Mouse (Mus musculus) kidney, adult 2 months (tissue): Measurements from ENCODE around the gene St3gal3. TPM values are rescaled to one million over a fixed set of nuclear protein-coding genes. Genes with fewer than 3 reads are reported as not detected.
A peak's percentile ranks its signal among the peaks of the same experiment; 100 is the strongest.

Experiments
- DNase-seq: peaks from one replicate; pipeline ENCODE4 v3.0.0; 2021
- H3K27ac ChIP-seq: fragments of 200-500 bp; 2 replicates; pipeline ENCODE4 v1.5.1; 2012; ENCODE audit warnings: low read depth, low read length, control low read depth, inconsistent platforms; ENCODE audit not compliant: insufficient read depth
- H3K27me3 ChIP-seq: fragments of 200-500 bp; replicated peaks from 2 replicates; pipeline ENCODE4 v1.6.1; 2012; ENCODE audit warnings: mild to moderate bottlenecking, moderate library complexity, low read length, inconsistent platforms; ENCODE audit not compliant: control insufficient read depth, insufficient read depth
- H3K36me3 ChIP-seq: fragments of 200-500 bp; 2 replicates; pipeline ENCODE4 v1.6.1; 2012; ENCODE audit warnings: mild to moderate bottlenecking, moderate library complexity, low read length, inconsistent platforms; ENCODE audit not compliant: control insufficient read depth, insufficient read depth
- H3K4me1 ChIP-seq: fragments of 200-500 bp; 2 replicates; pipeline ENCODE4 v1.6.1; 2011; ENCODE audit warnings: low read length; ENCODE audit not compliant: control insufficient read depth, insufficient read depth
- H3K4me3 ChIP-seq: fragments of 200-500 bp; 2 replicates; pipeline ENCODE4 v1.5.1; 2011; ENCODE audit warnings: mild to moderate bottlenecking, low read depth, low read length, control low read depth; ENCODE audit not compliant: insufficient read depth
- CTCF ChIP-seq: fragments of 200-500 bp; conservative IDR thresholded peaks from 2 replicates; pipeline ENCODE4 v1.5.1; 2011; ENCODE audit warnings: low read depth, mild to moderate bottlenecking, control low read depth, low read length, moderate library complexity, mixed read lengths; ENCODE audit not compliant: insufficient read depth, insufficient read length
- POLR2A ChIP-seq: fragments of 200-500 bp; IDR thresholded peaks from one replicate; pipeline ENCODE4 v1.6.1; 2011; ENCODE audit warnings: low read depth, low read length, control low read depth
- WGBS: fragments of 180-500 bp; shearing (Covaris S2); methylation state at CpG from one replicate; pipeline ENCODE4 v1.1.7; 2018; 5-methylcytosine and 5-hydroxymethylcytosine counted together
- polyA plus RNA-seq: library from polyadenylated mRNA; depleted of rRNA; stranded (reverse); fragments of >200 nt; gene quantifications from 2 replicates; pipeline ENCODE4 v1.2.3, GENCODE M21; 2012

Gene St3gal3
- polyA plus RNA-seq, 1 experiment: 50.7 TPM

- Histone ChIP-seq H3K4me1 (no peaks in the 10 kb centered on the region), H3K4me3 (no peak overlapping the region), H3K36me3 (peaks cover 8% of the 10 kb centered on the region), H3K27ac (no peak overlapping the region), H3K27me3 (no peaks in the 10 kb centered on the region)
- 90% methylated on average over 12 of the region's 12 CpGs for WGBS
- DNase-seq: no peak
- TF ChIP-seq CTCF (no peak), POLR2A (no peak)
Observed at GRCm38 (mm10) chr4:118162123-118162522, 27.4 kb upstream of the St3gal3 start.

- WGBS: 92% methylated on average over 3 of the region's 3 CpGs
Observed at GRCm38 (mm10) chr4:118157666-118158065, 23.0 kb upstream of the St3gal3 start.

GRCm38 (mm10) chr4:118156559-118156958, 21.8 kb upstream of the St3gal3 start:
- WGBS: 94% methylated on average over 15 of the region's 15 CpGs
- H3K36me3 ChIP-seq: peaks cover 5% of the 10 kb centered on the region
- no peak overlapping the region for H3K4me3 ChIP-seq
- H3K27me3 ChIP-seq: no peaks in the 10 kb centered on the region
- TF ChIP-seq POLR2A (no peak), CTCF (no peak)
- DNase-seq: no peak
- no peak overlapping the region for H3K27ac ChIP-seq
- no peaks in the 10 kb centered on the region for H3K4me1 ChIP-seq

More at GRCm38 (mm10) chr4:118157666-118158065, 23.0 kb upstream of the St3gal3 start:
- Histone ChIP-seq H3K27ac (no peak overlapping the region), H3K27me3 (no peaks in the 10 kb centered on the region), H3K36me3 (peaks cover 6% of the 10 kb centered on the region), H3K4me3 (no peak overlapping the region), H3K4me1 (no peaks in the 10 kb centered on the region)
- TF ChIP-seq CTCF (no peak), POLR2A (no peak)
- no peak for DNase-seq

GRCm38 (mm10) chr4:118154889-118155288, 20.2 kb upstream of the St3gal3 start:
- peaks cover 3% of the 10 kb centered on the region for H3K36me3 ChIP-seq
- DNase-seq: no peak
- no peak overlapping the region for H3K4me3 ChIP-seq
- H3K27me3 ChIP-seq: no peaks in the 10 kb centered on the region
- no peaks in the 10 kb centered on the region for H3K4me1 ChIP-seq
- WGBS: 91% methylated on average over 5 of the region's 5 CpGs
- TF ChIP-seq CTCF (no peak), POLR2A (no peak)
- no peak overlapping the region for H3K27ac ChIP-seq

- no peaks in the 10 kb centered on the region for H3K27me3 ChIP-seq
- no peak overlapping the region for H3K4me3 ChIP-seq
- no peaks in the 10 kb centered on the region; the same call in 1 of the 2 replicates for H3K4me1 ChIP-seq
- WGBS: 93% methylated on average over 17 of the region's 17 CpGs
- H3K36me3 ChIP-seq: peaks cover 8% of the 10 kb centered on the region
- no peak overlapping the region for H3K27ac ChIP-seq
- DNase-seq: peak; percentile 23
- no peak for TF ChIP-seq CTCF
- TF ChIP-seq POLR2A: no peak
Observed at GRCm38 (mm10) chr4:118152020-118152785, 17.5 kb upstream of the St3gal3 start.

- no peak overlapping the region for H3K27ac ChIP-seq
- WGBS: 93% methylated on average over 7 of the region's 7 CpGs
- no peak for DNase-seq
- no peak overlapping the region for H3K4me3 ChIP-seq
- TF ChIP-seq POLR2A (no peak), CTCF (no peak)
- no peaks in the 10 kb centered on the region; the same call in 1 of the 2 replicates for H3K4me1 ChIP-seq
- no peaks in the 10 kb centered on the region for H3K27me3 ChIP-seq
- H3K36me3 ChIP-seq: peaks cover 9% of the 10 kb centered on the region
Observed at GRCm38 (mm10) chr4:118150804-118151203, 16.1 kb upstream of the St3gal3 start.

GRCm38 (mm10) chr4:118149956-118150680, 15.4 kb upstream of the St3gal3 start:
- Histone ChIP-seq H3K27me3 (no peaks in the 10 kb centered on the region), H3K27ac (no peak overlapping the region), H3K36me3 (peaks cover 10% of the 10 kb centered on the region), H3K4me3 (no peak overlapping the region), H3K4me1 (no peaks in the 10 kb centered on the region; the same call in 1 of the 2 replicates)
- no peak for DNase-seq
- no peak for TF ChIP-seq CTCF
- TF ChIP-seq POLR2A: no peak
- WGBS: 84% methylated on average over 14 of the region's 14 CpGs
